Mouse (Mus musculus) CH12.LX (cell line): ENCODE measurements at regions not wholly inside any gene's neighbourhood (a gene's known extent, or its start where the extent isn't known, plus 50 kb on each side); places are given as distances from the start of the nearest gene placed in this dataset.

ENCODE experiments used
- DNase-seq: peaks from one replicate; pipeline ENCODE4 v3.0.0-alpha.2; 2013; ENCODE audit errors: extremely low read depth
- H3K27ac ChIP-seq: 2 replicates; pipeline ENCODE4 v1.5.1; 2012; ENCODE audit warnings: low read depth, mild to moderate bottlenecking, control low read depth, moderate library complexity; ENCODE audit not compliant: insufficient read depth
- H3K27me3 ChIP-seq: replicated peaks from 2 replicates; pipeline ENCODE3; 2012; ENCODE audit warnings: inconsistent platforms
- H3K36me3 ChIP-seq, 2 experiments: replicated peaks in 1 of 2; 2 replicates each; pipeline versions ENCODE3 to v1.6.1; 2012; ENCODE audit warnings: inconsistent platforms in 1 of 2, low read length in 1 of 2, mild to moderate bottlenecking in 1 of 2, mixed read lengths in 1 of 2, moderate library complexity in 1 of 2; ENCODE audit not compliant: control insufficient read depth in 1 of 2, insufficient read depth in 1 of 2
- H3K4me1 ChIP-seq, 2 experiments: 2 replicates each; pipeline ENCODE4 v1.6.1; 2012; ENCODE audit warnings: inconsistent platforms in 1 of 2, moderate library complexity in 1 of 2; ENCODE audit not compliant: insufficient read depth in 2 of 2, control insufficient read depth in 1 of 2
- H3K4me2 ChIP-seq: 2 replicates; pipeline ENCODE4 v1.6.1; 2012; ENCODE audit warnings: low read depth, mild to moderate bottlenecking, control low read depth; ENCODE audit not compliant: poor library complexity, insufficient read depth, severe bottlenecking
- H3K4me3 ChIP-seq, 3 experiments: fragments of 150-350 bp in 1 of 3; sonication (generic) in 1 of 3; replicated peaks in 1 of 3; 2 replicates each; pipeline versions ENCODE3 to v1.5.1; 2011 to 2012; ENCODE audit warnings: low read depth in 2 of 3, low read length in 2 of 3, mild to moderate bottlenecking in 2 of 3, moderate library complexity in 2 of 3, control low read depth in 1 of 3, improper control_type of control experiment in 1 of 3, inconsistent platforms in 1 of 3, mixed read lengths in 1 of 3; ENCODE audit not compliant: poor library complexity in 1 of 3
- H3K79me2 ChIP-seq: replicated peaks from 2 replicates; pipeline ENCODE4 v1.6.1; 2012; ENCODE audit warnings: mild to moderate bottlenecking, moderate library complexity; ENCODE audit not compliant: control insufficient read depth, poor library complexity, insufficient read depth, severe bottlenecking; ENCODE audit errors: extremely low read depth
- H3K9ac ChIP-seq: 2 replicates; pipeline ENCODE4 v1.6.1; 2012; ENCODE audit warnings: low read depth, mild to moderate bottlenecking, control low read depth, moderate library complexity; ENCODE audit not compliant: insufficient read depth
- H3K9me3 ChIP-seq: replicated peaks from 2 replicates; pipeline ENCODE3; 2012; ENCODE audit warnings: low read length, inconsistent platforms, mixed read lengths
- BHLHE40 ChIP-seq: IDR thresholded peaks from 2 replicates; pipeline ENCODE4 v1.6.1; 2011; ENCODE audit warnings: mild to moderate bottlenecking, low read depth, low read length, improper control_type of control experiment
- CTCF ChIP-seq, 2 experiments: IDR thresholded peaks in 1 of 2; conservative IDR thresholded peaks in 1 of 2; 2 replicates each; pipeline ENCODE4 v1.5.1; 2011 to 2012; ENCODE audit warnings: low read depth in 2 of 2, low read length in 2 of 2, improper control_type of control experiment in 1 of 2, inconsistent platforms in 1 of 2, mild to moderate bottlenecking in 1 of 2, moderate library complexity in 1 of 2
- ELF1 ChIP-seq: IDR thresholded peaks from 2 replicates; pipeline ENCODE4 v1.6.1; 2014; ENCODE audit warnings: low read depth, mild to moderate bottlenecking, inconsistent platforms, low read length, improper control_type of control experiment
- EP300 ChIP-seq: IDR thresholded peaks from 2 replicates; pipeline ENCODE4 v1.6.1; 2011; ENCODE audit warnings: low read length, improper control_type of control experiment
- HCFC1 ChIP-seq: IDR thresholded peaks from 2 replicates; pipeline ENCODE4 v1.6.1; 2012; ENCODE audit warnings: low read depth, mild to moderate bottlenecking, inconsistent platforms, low read length, improper control_type of control experiment
- IRF4 ChIP-seq: IDR thresholded peaks from 2 replicates; pipeline ENCODE4 v1.6.1; 2014; ENCODE audit warnings: low read depth, mild to moderate bottlenecking, inconsistent platforms, low read length, improper control_type of control experiment
- JUND ChIP-seq: conservative IDR thresholded peaks from 2 replicates; pipeline ENCODE4 v1.6.1; 2011; ENCODE audit warnings: low read depth, low read length, improper control_type of control experiment
- KAT2A ChIP-seq: IDR thresholded peaks from 2 replicates; pipeline ENCODE4 v1.6.1; 2012; ENCODE audit warnings: low read length, improper control_type of control experiment, inconsistent platforms; ENCODE audit not compliant: insufficient replicate concordance
- MAX ChIP-seq: IDR thresholded peaks from 2 replicates; pipeline ENCODE4 v1.6.1; 2011; ENCODE audit warnings: low read length, improper control_type of control experiment
- MEF2A ChIP-seq: IDR thresholded peaks from 2 replicates; pipeline ENCODE4 v1.6.1; 2014; ENCODE audit warnings: low read depth, mild to moderate bottlenecking, inconsistent platforms, low read length, improper control_type of control experiment, borderline replicate concordance
- MYC ChIP-seq: IDR thresholded peaks from 2 replicates; pipeline ENCODE4 v1.6.1; 2011; ENCODE audit warnings: low read depth, mild to moderate bottlenecking, improper control_type of control experiment, low read length
- NELFE ChIP-seq: IDR thresholded peaks from 2 replicates; pipeline ENCODE4 v1.6.1; 2011; ENCODE audit warnings: low read depth, low read length, improper control_type of control experiment
- NRF1 ChIP-seq: IDR thresholded peaks from 2 replicates; pipeline ENCODE4 v1.6.1; 2014; ENCODE audit warnings: low read depth, mild to moderate bottlenecking, inconsistent platforms, low read length, improper control_type of control experiment, moderate library complexity
- PAX5 ChIP-seq: IDR thresholded peaks from 2 replicates; pipeline ENCODE4 v1.6.1; 2012; ENCODE audit warnings: low read length, inconsistent platforms, mixed read lengths
- POLR2A ChIP-seq: IDR thresholded peaks from 2 replicates; pipeline ENCODE4 v1.6.1; 2011; ENCODE audit warnings: low read depth, mild to moderate bottlenecking, improper control_type of control experiment, low read length
- RAD21 ChIP-seq: IDR thresholded peaks from 2 replicates; pipeline ENCODE4 v1.6.1; 2011; ENCODE audit warnings: low read depth, mild to moderate bottlenecking, low read length, improper control_type of control experiment, moderate library complexity
- RCOR1 ChIP-seq: conservative IDR thresholded peaks from 2 replicates; pipeline ENCODE4 v1.6.1; 2012; ENCODE audit warnings: low read depth, mild to moderate bottlenecking, inconsistent platforms, low read length, improper control_type of control experiment
- SMC3 ChIP-seq: IDR thresholded peaks from 2 replicates; pipeline ENCODE4 v1.6.1; 2011; ENCODE audit warnings: low read depth, low read length, improper control_type of control experiment
- TCF12 ChIP-seq: IDR thresholded peaks from 2 replicates; pipeline ENCODE4 v1.6.1; 2014; ENCODE audit warnings: low read depth, mild to moderate bottlenecking, inconsistent platforms, low read length, improper control_type of control experiment
- UBTF ChIP-seq: IDR thresholded peaks from 2 replicates; pipeline ENCODE4 v1.6.1; 2012; ENCODE audit warnings: low read depth, mild to moderate bottlenecking, inconsistent platforms, low read length, improper control_type of control experiment, moderate library complexity
- USF1 ChIP-seq: IDR thresholded peaks from 2 replicates; pipeline ENCODE4 v1.6.1; 2014; ENCODE audit warnings: low read depth, mild to moderate bottlenecking, inconsistent platforms, low read length, improper control_type of control experiment
- USF2 ChIP-seq: conservative IDR thresholded peaks from 2 replicates; pipeline ENCODE4 v1.6.1; 2011; ENCODE audit warnings: low read depth, low read length, improper control_type of control experiment
- ZC3H11A ChIP-seq: IDR thresholded peaks from 2 replicates; pipeline ENCODE4 v1.6.1; 2012; ENCODE audit warnings: low read depth, mild to moderate bottlenecking, inconsistent platforms, low read length, improper control_type of control experiment
- ZNF384 ChIP-seq: IDR thresholded peaks from 2 replicates; pipeline ENCODE4 v1.6.1; 2012; ENCODE audit warnings: low read depth, low read length, improper control_type of control experiment, inconsistent platforms
- dilution Hi-C: fragments of 300-500 bp; cut with MboI; formaldehyde crosslinking; loops from 2 replicates; pipeline ENCODE4 v1.14.3; 2020; ENCODE audit warnings: low sequenced_read_pairs; ENCODE audit not compliant: extremely low pct_unique_long_range_greater_than_20kb, extremely low pct_ligation_motif_present
- in situ Hi-C: fragments of 300-500 bp; cut with MboI; formaldehyde crosslinking; loops from 3 replicates; pipeline ENCODE4 v1.14.3; 2019; ENCODE audit warnings: low sequenced_read_pairs, low pct_ligation_motif_present, low pct_unique_long_range_greater_than_20kb, mixed read lengths

- Histone ChIP-seq H3K9ac (no peak overlapping the region), H3K79me2 (no peaks in the 10 kb centered on the region)
- in situ Hi-C loops = loop anchor here (25.0 kb wide), 1 partner anchor 92 kb away; no protein-coding TSS in a partner anchor
Observed at GRCm38 (mm10) chr12:39604723-39605122, 433.1 kb downstream of the Arl4a start.

GRCm38 (mm10) chr12:39594726-39595125, 443.1 kb downstream of the Arl4a start:
- no peak overlapping the region for H3K4me3 ChIP-seq
- H3K36me3 ChIP-seq = no peaks in the 10 kb centered on the region
- H3K4me1 ChIP-seq = no peaks in the 10 kb centered on the region
- no peaks in the 10 kb centered on the region for H3K79me2 ChIP-seq
- DNase-seq = no peak
- no peaks in the 10 kb centered on the region for H3K9me3 ChIP-seq
- in situ Hi-C loops (no loop called here), dilution Hi-C loops (no loop called here)
- no peak overlapping the region for H3K27ac ChIP-seq
- no peak overlapping the region for H3K4me2 ChIP-seq
- H3K9ac ChIP-seq = no peak overlapping the region
- no peaks in the 10 kb centered on the region for H3K27me3 ChIP-seq
- no peak for TF ChIP-seq IRF4
- TF ChIP-seq USF1 = no peak
- TF ChIP-seq SMC3 = no peak
- no peak for TF ChIP-seq EP300
- no peak for TF ChIP-seq NELFE
- TF ChIP-seq ZNF384 = no peak
- TF ChIP-seq RCOR1 = no peak
- no peak for TF ChIP-seq JUND
- no peak for TF ChIP-seq MAX
- no peak for TF ChIP-seq MYC
- TF ChIP-seq ELF1 = no peak
- no peak for TF ChIP-seq CTCF (conservative IDR thresholded peaks at IDR 0.05 in 1 of 2, IDR thresholded peaks at IDR 0.05 in 1 of 2; ENCODE audit: low read depth in 2 of 2, low read length in 2 of 2)
- TF ChIP-seq BHLHE40 = no peak
- TF ChIP-seq UBTF = no peak
- no peak for TF ChIP-seq KAT2A
- no peak for TF ChIP-seq HCFC1
- TF ChIP-seq PAX5 = no peak
- TF ChIP-seq RAD21 = no peak
- TF ChIP-seq MEF2A = no peak
- TF ChIP-seq POLR2A = no peak

More at GRCm38 (mm10) chr12:39604723-39605122, 433.1 kb downstream of the Arl4a start:
- no peak for DNase-seq
- Histone ChIP-seq H3K27ac (no peak overlapping the region), H3K4me1 (peaks cover 0 to 9% of the 10 kb centered on the region in 2 experiments; a peak in 3 of 4 replicates), H3K9me3 (no peaks in the 10 kb centered on the region), H3K27me3 (no peaks in the 10 kb centered on the region), H3K4me2 (no peak overlapping the region), H3K36me3 (no peaks in the 10 kb centered on the region), H3K4me3 (no peak overlapping the region)
- dilution Hi-C loops = no loop called here
- no peak for TF ChIP-seq USF2
- TF ChIP-seq KAT2A = no peak
- TF ChIP-seq JUND = no peak
- no peak for TF ChIP-seq TCF12
- TF ChIP-seq ZNF384 = no peak
- no peak for TF ChIP-seq ZC3H11A
- TF ChIP-seq NRF1 = no peak
